Mouse (Mus musculus): ENCODE measurements around the gene Zzz3. TPM values are rescaled to one million over a fixed set of nuclear protein-coding genes. Genes with fewer than 3 reads are reported as not detected.

Zzz3 gene
- polyA plus RNA-seq, 1 experiment: 58.4 TPM

DNA sequence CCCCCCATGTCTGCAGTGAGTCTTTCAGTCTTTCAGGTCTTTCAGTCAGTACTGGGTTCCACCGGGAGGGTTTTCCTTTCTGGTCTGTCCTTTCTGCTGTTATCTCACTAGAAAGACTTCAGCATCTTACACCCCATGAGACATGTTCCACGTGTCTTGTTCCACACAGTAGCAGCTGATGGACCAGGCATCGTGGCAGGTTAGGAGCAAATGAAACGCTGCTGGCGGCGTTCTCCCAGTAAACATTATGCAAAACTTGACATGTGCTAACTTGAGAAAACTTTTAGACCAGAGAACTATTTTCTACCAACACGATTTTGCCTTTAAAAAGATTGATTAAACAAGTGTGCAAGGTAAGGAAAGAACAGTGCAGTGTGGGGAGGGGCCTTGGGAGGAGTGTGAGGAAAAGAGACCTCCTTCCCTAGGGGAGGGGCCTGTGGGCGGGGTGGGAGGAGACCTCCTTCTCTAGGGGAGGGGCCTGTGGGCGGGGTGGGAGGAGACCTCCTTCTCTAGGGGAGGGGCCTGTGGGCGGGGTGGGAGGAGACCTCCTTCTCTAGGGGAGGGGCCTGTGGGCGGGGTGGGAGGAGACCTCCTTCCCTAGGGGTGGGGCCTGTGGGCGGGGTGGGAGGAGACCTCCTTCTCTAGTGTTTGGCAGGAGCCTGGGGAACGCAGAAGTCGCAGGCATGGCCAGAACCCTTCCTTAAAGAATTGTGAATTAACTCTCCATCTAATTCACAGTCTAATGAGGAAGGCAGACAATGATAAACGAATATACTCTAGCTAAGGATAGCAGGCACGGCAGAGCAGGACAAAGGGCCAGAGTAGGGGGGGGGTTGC is 83.5 kb downstream of the Zzz3 start:
- Histone ChIP-seq H3K4me3 (ENCODE audit: low read depth, low read length) (peak overlapping the region; percentile 72), H3K36me3 (ENCODE audit: control insufficient read depth, insufficient read depth, low read length, poor library complexity, severe bottlenecking) (no peaks in the 10 kb centered on the region), H3K9ac (ENCODE audit: low read depth, poor library complexity, severe bottlenecking) (peak overlapping the region; percentile 68), H3K27ac (ENCODE audit: insufficient read depth, low read length) (no peak overlapping the region), H3K9me3 (replicated peaks; ENCODE audit: control insufficient read depth, insufficient read depth, low read length, poor library complexity, severe bottlenecking) (no peaks in the 10 kb centered on the region), H3K27me3 (ENCODE audit: control insufficient read depth, insufficient read depth, low read length, poor library complexity, severe bottlenecking) (no peaks in the 10 kb centered on the region), H3K4me1 (ENCODE audit: control insufficient read depth, insufficient read depth, low read length) (peaks cover 2% of the 10 kb centered on the region)
- no peak for TF ChIP-seq POLR2A (IDR thresholded peaks at IDR 0.05; ENCODE audit: insufficient read depth, low read length)
- TF ChIP-seq EP300 (IDR thresholded peaks at IDR 0.05; ENCODE audit: insufficient read depth, low read depth, low read length): no peak
- no peak for TF ChIP-seq CTCF (IDR thresholded peaks at IDR 0.05; ENCODE audit: low read depth, low read length)

DNA sequence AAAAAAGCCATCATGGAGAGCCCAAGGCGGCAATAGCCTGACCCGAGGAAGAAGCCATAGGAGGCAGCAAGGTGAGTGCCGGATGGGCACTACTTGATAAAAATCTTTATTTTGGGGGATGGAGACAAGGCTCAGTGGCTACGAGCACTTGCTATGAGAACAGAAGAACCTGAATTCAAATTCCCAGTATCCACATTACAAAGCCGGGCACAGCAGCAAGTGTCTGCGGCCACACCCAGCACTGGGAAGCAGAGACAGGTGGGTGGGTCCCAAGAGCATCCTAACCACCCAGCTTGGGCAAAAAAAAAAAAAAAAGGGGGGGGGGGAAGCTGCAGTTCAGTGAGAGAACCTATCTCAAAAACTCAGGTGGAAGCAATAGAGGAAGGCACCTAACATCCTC is 85.1 kb downstream of the Zzz3 start:
- Histone ChIP-seq H3K27ac (ENCODE audit: insufficient read depth, low read length) (no peak overlapping the region), H3K4me1 (ENCODE audit: control insufficient read depth, insufficient read depth, low read length) (peaks cover 2% of the 10 kb centered on the region), H3K27me3 (ENCODE audit: control insufficient read depth, insufficient read depth, low read length, poor library complexity, severe bottlenecking) (no peaks in the 10 kb centered on the region), H3K9ac (ENCODE audit: low read depth, poor library complexity, severe bottlenecking) (no peak overlapping the region), H3K9me3 (replicated peaks; ENCODE audit: control insufficient read depth, insufficient read depth, low read length, poor library complexity, severe bottlenecking) (no peaks in the 10 kb centered on the region), H3K36me3 (ENCODE audit: control insufficient read depth, insufficient read depth, low read length, poor library complexity, severe bottlenecking) (no peaks in the 10 kb centered on the region), H3K4me3 (ENCODE audit: low read depth, low read length) (no peak overlapping the region)
- no peak for TF ChIP-seq POLR2A (IDR thresholded peaks at IDR 0.05; ENCODE audit: insufficient read depth, low read length)
- no peak for TF ChIP-seq CTCF (IDR thresholded peaks at IDR 0.05; ENCODE audit: low read depth, low read length)
- no peak for TF ChIP-seq EP300 (IDR thresholded peaks at IDR 0.05; ENCODE audit: insufficient read depth, low read depth, low read length)

DNA sequence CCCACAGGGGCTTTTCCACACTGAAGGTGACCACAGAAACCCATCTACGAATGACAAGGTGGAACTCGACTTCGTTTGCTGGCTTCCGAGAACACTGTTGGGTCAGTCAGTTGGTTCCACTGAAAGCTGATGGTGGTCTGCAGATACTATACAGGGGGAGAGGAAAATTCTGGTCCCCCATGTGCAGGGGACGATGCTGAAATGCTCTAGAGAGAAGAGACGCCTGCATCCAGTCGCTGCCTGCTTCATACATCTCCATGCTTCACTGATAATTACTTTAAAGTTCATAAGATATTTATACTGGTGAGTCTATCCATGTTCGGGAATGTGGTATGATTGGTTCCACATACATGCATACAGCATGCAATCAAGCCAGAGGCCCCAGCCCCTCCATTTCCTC is 86.9 kb downstream of the Zzz3 start:
- Histone ChIP-seq H3K9ac (ENCODE audit: low read depth, poor library complexity, severe bottlenecking) (no peak overlapping the region), H3K27ac (ENCODE audit: insufficient read depth, low read length) (no peak overlapping the region), H3K36me3 (ENCODE audit: control insufficient read depth, insufficient read depth, low read length, poor library complexity, severe bottlenecking) (no peaks in the 10 kb centered on the region), H3K9me3 (replicated peaks; ENCODE audit: control insufficient read depth, insufficient read depth, low read length, poor library complexity, severe bottlenecking) (no peaks in the 10 kb centered on the region), H3K27me3 (ENCODE audit: control insufficient read depth, insufficient read depth, low read length, poor library complexity, severe bottlenecking) (no peaks in the 10 kb centered on the region), H3K4me3 (ENCODE audit: low read depth, low read length) (no peak overlapping the region), H3K4me1 (ENCODE audit: control insufficient read depth, insufficient read depth, low read length) (peaks cover 2% of the 10 kb centered on the region)
- TF ChIP-seq EP300 (IDR thresholded peaks at IDR 0.05; ENCODE audit: insufficient read depth, low read depth, low read length): no peak

DNA sequence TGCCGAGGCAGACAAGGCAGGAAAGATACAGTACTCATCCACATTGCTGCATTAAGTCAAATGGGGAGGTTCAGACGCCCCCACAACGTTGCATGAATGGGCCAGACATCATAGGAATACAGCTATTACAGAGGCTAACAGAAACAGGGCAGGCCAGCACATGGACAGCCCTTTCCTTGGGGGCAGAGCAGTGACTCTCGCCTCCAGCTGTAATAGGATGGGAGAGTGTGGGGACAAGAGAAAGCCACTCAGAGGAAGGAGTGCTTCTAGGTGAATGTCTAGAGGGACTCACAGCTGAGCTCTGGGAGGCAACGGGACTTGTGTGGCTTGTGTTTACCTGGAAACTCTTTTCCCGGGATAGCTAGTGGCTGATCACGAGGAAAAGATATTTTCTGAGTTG is 88.5 kb downstream of the Zzz3 start:
- H3K4me3 ChIP-seq (ENCODE audit: low read depth, low read length): no peak overlapping the region
- H3K27me3 ChIP-seq (ENCODE audit: control insufficient read depth, insufficient read depth, low read length, poor library complexity, severe bottlenecking): no peaks in the 10 kb centered on the region
- no peaks in the 10 kb centered on the region for H3K36me3 ChIP-seq (ENCODE audit: control insufficient read depth, insufficient read depth, low read length, poor library complexity, severe bottlenecking)
- no peak overlapping the region for H3K9ac ChIP-seq (ENCODE audit: low read depth, poor library complexity, severe bottlenecking)
- TF ChIP-seq POLR2A (IDR thresholded peaks at IDR 0.05; ENCODE audit: insufficient read depth, low read length): no peak
- no peak for TF ChIP-seq EP300 (IDR thresholded peaks at IDR 0.05; ENCODE audit: insufficient read depth, low read depth, low read length)
- no peak for TF ChIP-seq CTCF (IDR thresholded peaks at IDR 0.05; ENCODE audit: low read depth, low read length)
- H3K9me3 ChIP-seq (replicated peaks; ENCODE audit: control insufficient read depth, insufficient read depth, low read length, poor library complexity, severe bottlenecking): no peaks in the 10 kb centered on the region
- no peak overlapping the region for H3K27ac ChIP-seq (ENCODE audit: insufficient read depth, low read length)
- H3K4me1 ChIP-seq (ENCODE audit: control insufficient read depth, insufficient read depth, low read length): peaks cover 2% of the 10 kb centered on the region

DNA sequence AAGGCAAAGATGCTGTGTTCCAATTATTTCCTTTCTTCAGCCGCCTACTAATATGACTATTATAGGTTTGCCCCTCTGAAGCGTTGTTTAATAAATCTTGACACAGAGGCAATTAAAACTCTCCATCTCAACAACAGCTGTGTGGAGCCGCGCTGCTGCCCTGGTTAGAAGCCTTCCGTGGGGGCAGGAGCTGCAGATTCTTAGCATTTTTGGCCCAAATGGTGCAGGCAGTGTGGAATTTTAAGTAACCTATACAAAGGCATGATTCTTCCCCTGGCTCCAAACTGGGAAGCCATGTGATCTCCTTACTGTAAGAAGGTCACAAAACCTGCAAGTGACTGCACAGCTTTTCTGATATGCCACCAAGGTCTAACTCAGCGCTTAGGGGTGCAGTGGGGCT is 88.9 kb downstream of the Zzz3 start:
- Histone ChIP-seq H3K9ac (ENCODE audit: low read depth, poor library complexity, severe bottlenecking) (no peak overlapping the region), H3K27ac (ENCODE audit: insufficient read depth, low read length) (no peak overlapping the region), H3K9me3 (replicated peaks; ENCODE audit: control insufficient read depth, insufficient read depth, low read length, poor library complexity, severe bottlenecking) (no peaks in the 10 kb centered on the region), H3K4me1 (ENCODE audit: control insufficient read depth, insufficient read depth, low read length) (peaks cover 2% of the 10 kb centered on the region), H3K27me3 (ENCODE audit: control insufficient read depth, insufficient read depth, low read length, poor library complexity, severe bottlenecking) (no peaks in the 10 kb centered on the region), H3K4me3 (ENCODE audit: low read depth, low read length) (no peak overlapping the region), H3K36me3 (ENCODE audit: control insufficient read depth, insufficient read depth, low read length, poor library complexity, severe bottlenecking) (no peaks in the 10 kb centered on the region)
- TF ChIP-seq EP300 (IDR thresholded peaks at IDR 0.05; ENCODE audit: insufficient read depth, low read depth, low read length) (no peak), CTCF (IDR thresholded peaks at IDR 0.05; ENCODE audit: low read depth, low read length) (no peak)

DNA sequence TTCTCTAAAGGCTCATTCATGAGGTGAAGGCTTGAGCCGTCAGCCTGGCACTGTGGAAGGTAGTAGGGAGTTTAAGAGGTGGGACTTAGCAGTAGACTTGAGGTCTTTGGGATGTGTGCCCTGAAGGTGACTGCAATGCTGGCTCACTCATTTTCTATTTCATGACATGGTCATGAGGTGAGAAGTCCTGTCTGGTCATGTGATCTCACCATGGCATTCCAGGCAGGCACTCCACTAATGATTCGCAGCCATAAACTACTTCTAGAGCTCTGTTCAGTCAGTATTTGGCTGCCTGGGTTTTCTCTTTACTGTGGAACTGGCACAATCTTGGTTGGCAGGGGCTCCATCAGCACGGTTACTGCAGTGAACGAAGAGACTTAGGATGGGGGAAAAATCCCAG is 93.7 kb downstream of the Zzz3 start:
- no peak overlapping the region for H3K4me3 ChIP-seq (ENCODE audit: low read depth, low read length)
- TF ChIP-seq CTCF (IDR thresholded peaks at IDR 0.05; ENCODE audit: low read depth, low read length) (no peak), POLR2A (IDR thresholded peaks at IDR 0.05; ENCODE audit: insufficient read depth, low read length) (no peak), EP300 (IDR thresholded peaks at IDR 0.05; ENCODE audit: insufficient read depth, low read depth, low read length) (no peak)
- H3K27me3 ChIP-seq (ENCODE audit: control insufficient read depth, insufficient read depth, low read length, poor library complexity, severe bottlenecking): no peaks in the 10 kb centered on the region
- no peak overlapping the region for H3K9ac ChIP-seq (ENCODE audit: low read depth, poor library complexity, severe bottlenecking)
- H3K27ac ChIP-seq (ENCODE audit: insufficient read depth, low read length): no peak overlapping the region
- H3K4me1 ChIP-seq (ENCODE audit: control insufficient read depth, insufficient read depth, low read length): no peaks in the 10 kb centered on the region
- no peaks in the 10 kb centered on the region for H3K9me3 ChIP-seq (replicated peaks; ENCODE audit: control insufficient read depth, insufficient read depth, low read length, poor library complexity, severe bottlenecking)
- H3K36me3 ChIP-seq (ENCODE audit: control insufficient read depth, insufficient read depth, low read length, poor library complexity, severe bottlenecking): no peaks in the 10 kb centered on the region

Data from ES-Bruce4 (cell line).